Mouse (Mus musculus): ENCODE measurements around the gene Rcsd1.

Rcsd1 gene

GRCm38 (mm10) chr1:165709629-165710256 lies at the start of gene Rcsd1:
Gene Rcsd1 (minus strand): TSS chr1:165709757.
- DNase-seq (ENCODE audit: low spot score in 2 of 2), result no peak

GRCm38 (mm10) chr1:165755194-165755593 lies 45.6 kb upstream of the Rcsd1 start:
- no peak for DNase-seq (ENCODE audit: low spot score in 2 of 2)

- DNase-seq (ENCODE audit: low spot score in 2 of 2), result no peak
Observed at GRCm38 (mm10) chr1:165754205-165754604, 44.6 kb upstream of the Rcsd1 start.

- DNase-seq (ENCODE audit: low spot score in 2 of 2), result no peak
Observed at GRCm38 (mm10) chr1:165751838-165752237, 42.3 kb upstream of the Rcsd1 start.

- DNase-seq (ENCODE audit: low spot score in 2 of 2), result no peak
Observed at GRCm38 (mm10) chr1:165751142-165751541, 41.6 kb upstream of the Rcsd1 start.

GRCm38 (mm10) chr1:165748053-165748452 lies 38.5 kb upstream of the Rcsd1 start:
- no peak for DNase-seq (ENCODE audit: low spot score in 2 of 2)

GRCm38 (mm10) chr1:165741989-165742388 lies 32.4 kb upstream of the Rcsd1 start:
- no peak for DNase-seq (ENCODE audit: low spot score in 2 of 2)

- DNase-seq (ENCODE audit: low spot score in 2 of 2), result no peak
Observed at GRCm38 (mm10) chr1:165738985-165739384, 29.4 kb upstream of the Rcsd1 start.

- no peak for DNase-seq (ENCODE audit: low spot score in 2 of 2)
Observed at GRCm38 (mm10) chr1:165737867-165738266, 28.3 kb upstream of the Rcsd1 start.

GRCm38 (mm10) chr1:165737451-165737850 lies 27.9 kb upstream of the Rcsd1 start:
- DNase-seq (ENCODE audit: low spot score in 2 of 2), result no peak

GRCm38 (mm10) chr1:165735826-165736818 lies 26.6 kb upstream of the Rcsd1 start:
- DNase-seq (ENCODE audit: low spot score in 2 of 2), result peak; percentile 74 to 87

- DNase-seq (ENCODE audit: low spot score in 2 of 2), result no peak
Observed at GRCm38 (mm10) chr1:165734840-165735239, 25.3 kb upstream of the Rcsd1 start.

- no peak for DNase-seq (ENCODE audit: low spot score in 2 of 2)
Observed at GRCm38 (mm10) chr1:165731553-165731952, 22.0 kb upstream of the Rcsd1 start.

- no peak for DNase-seq (ENCODE audit: low spot score in 2 of 2)
Observed at GRCm38 (mm10) chr1:165730129-165730528, 20.6 kb upstream of the Rcsd1 start.

GRCm38 (mm10) chr1:165728057-165728639 lies 18.6 kb upstream of the Rcsd1 start:
- no peak for DNase-seq (ENCODE audit: low spot score in 2 of 2)

GRCm38 (mm10) chr1:165726986-165727385 lies 17.4 kb upstream of the Rcsd1 start:
- no peak for DNase-seq (ENCODE audit: low spot score in 2 of 2)

GRCm38 (mm10) chr1:165725039-165725644 lies 15.6 kb upstream of the Rcsd1 start:
- DNase-seq (ENCODE audit: low spot score in 2 of 2), result no peak

- no peak for DNase-seq (ENCODE audit: low spot score in 2 of 2)
Observed at GRCm38 (mm10) chr1:165724219-165725033, 14.9 kb upstream of the Rcsd1 start.

- DNase-seq (ENCODE audit: low spot score in 2 of 2), result no peak
Observed at GRCm38 (mm10) chr1:165722531-165723123, 13.1 kb upstream of the Rcsd1 start.

- DNase-seq (ENCODE audit: low spot score in 2 of 2), result no peak
Observed at GRCm38 (mm10) chr1:165718543-165719105, 9.1 kb upstream of the Rcsd1 start.

Data from frontal cortex, postnatal 25 days (tissue).